Mouse (Mus musculus) midbrain, embryonic 11.5 days (tissue): Measurements from ENCODE around the gene Gm9817. TPM values are rescaled to one million over a fixed set of nuclear protein-coding genes. Genes with fewer than 3 reads are reported as not detected.

Experiments used
- ATAC-seq: fragments of 200-750 bp; cut with Nextera tagmentation; 2 replicates; pipeline ENCODE4 v1.8.0; 2017; ENCODE audit warnings: moderate TSS enrichment, moderate library complexity; ENCODE audit not compliant: low FRiP score
- DNase-seq: peaks from one replicate; pipeline ENCODE4 v3.0.0; 2015; ENCODE audit warnings: low spot score; ENCODE audit errors: missing footprints
- H3K27ac ChIP-seq: fragments of 300-500 bp; sonication (generic); 2 replicates; pipeline ENCODE4 v1.5.1; 2014; ENCODE audit warnings: low read depth, low read length
- H3K27me3 ChIP-seq: fragments of 300-500 bp; sonication (generic); 2 replicates; pipeline ENCODE4 v1.6.1; 2014; ENCODE audit warnings: mild to moderate bottlenecking, low read length, moderate library complexity, mixed read lengths; ENCODE audit not compliant: control insufficient read depth, insufficient read depth
- H3K36me3 ChIP-seq: fragments of 300-500 bp; sonication (generic); 2 replicates; pipeline ENCODE4 v1.6.1; 2014; ENCODE audit warnings: mild to moderate bottlenecking, low read length, moderate library complexity, mixed read lengths; ENCODE audit not compliant: control insufficient read depth, insufficient read depth
- H3K4me1 ChIP-seq: fragments of 300-500 bp; sonication (generic); 2 replicates; pipeline ENCODE4 v1.6.1; 2014; ENCODE audit warnings: low read length; ENCODE audit not compliant: control insufficient read depth, insufficient read depth
- H3K4me2 ChIP-seq: fragments of 300-500 bp; sonication (generic); 2 replicates; pipeline ENCODE4 v1.6.1; 2014; ENCODE audit warnings: mild to moderate bottlenecking, moderate library complexity
- H3K4me3 ChIP-seq: fragments of 300-500 bp; sonication (generic); 2 replicates; pipeline ENCODE4 v1.5.1; 2014; ENCODE audit warnings: low read depth, low read length
- H3K9ac ChIP-seq: fragments of 300-500 bp; sonication (generic); 2 replicates; pipeline ENCODE4 v1.6.1; 2014; ENCODE audit warnings: low read length
- H3K9me3 ChIP-seq: fragments of 300-500 bp; sonication (generic); 2 replicates; pipeline ENCODE4 v1.6.1; 2016; ENCODE audit warnings: low read length; ENCODE audit not compliant: control insufficient read depth
- WGBS: fragments of 180-500 bp; shearing (Covaris S2); extraction: QIAGEN DNeasy Blood & Tissue Kit; methylation state at CpG from one replicate; pipeline ENCODE4 v1.1.7; 2014; 5-methylcytosine and 5-hydroxymethylcytosine counted together
- polyA plus RNA-seq: library from polyadenylated mRNA; unstranded; fragments of >200 nt; fragmentation: Nextera tagmentation; extraction: Ambion mirVana; gene quantifications from 2 replicates; pipeline ENCODE4 v1.2.1, GENCODE M21; 2014

Gene Gm9817
- polyA plus RNA-seq, 1 experiment from 2014 or later: 0.14 TPM

DNA sequence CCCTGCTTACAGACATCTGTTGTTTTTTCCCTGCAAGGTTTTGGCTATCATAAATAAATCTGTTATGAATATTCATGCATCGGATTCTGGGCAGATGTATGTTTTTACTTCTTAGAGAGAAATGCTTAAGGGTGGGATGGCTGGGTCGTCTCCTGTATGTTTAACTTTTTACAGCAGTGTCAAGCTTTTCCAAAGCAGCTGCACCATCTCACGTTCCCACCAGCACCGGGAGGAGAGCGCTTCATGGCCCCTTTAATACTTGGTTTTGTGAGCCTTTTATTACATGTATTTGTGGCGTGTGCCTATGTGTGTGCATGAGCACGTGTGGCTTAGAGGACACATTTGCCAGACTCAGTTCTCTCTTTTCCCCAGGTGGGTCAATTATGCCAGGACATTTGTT lies 37.8 kb upstream of the Gm9817 start:
- no peak overlapping the region for H3K9ac ChIP-seq
- H3K4me3 ChIP-seq: no peak overlapping the region
- WGBS: 89% methylated on average over 7 of the region's 7 CpGs
- H3K27ac ChIP-seq: no peak overlapping the region
- H3K4me1 ChIP-seq: no peaks in the 10 kb centered on the region
- no peak for ATAC-seq
- H3K9me3 ChIP-seq: no peaks in the 10 kb centered on the region
- no peak for DNase-seq
- no peaks in the 10 kb centered on the region for H3K27me3 ChIP-seq
- H3K4me2 ChIP-seq: no peak overlapping the region
- H3K36me3 ChIP-seq: no peaks in the 10 kb centered on the region

DNA sequence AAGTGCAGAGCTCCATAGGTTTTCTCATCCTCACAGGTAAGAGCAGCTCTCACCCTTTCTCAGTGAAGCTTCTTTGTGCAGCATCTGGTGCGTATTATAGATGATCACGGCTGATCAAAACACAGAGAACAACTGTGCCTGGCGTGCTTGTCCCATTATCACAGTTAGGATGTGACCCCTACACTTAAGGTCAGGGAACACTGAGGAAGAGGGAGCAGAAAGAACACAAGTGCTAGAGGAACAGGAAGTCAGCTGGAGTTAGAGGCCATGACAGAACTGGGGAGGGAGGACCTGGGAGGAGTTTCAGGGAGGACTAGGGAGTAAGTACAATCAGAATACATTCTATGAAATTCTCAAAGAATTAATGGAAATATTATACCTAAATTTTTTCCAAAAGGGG lies 35.0 kb upstream of the Gm9817 start:
- Histone ChIP-seq H3K4me1 (no peaks in the 10 kb centered on the region), H3K36me3 (no peaks in the 10 kb centered on the region), H3K4me3 (no peak overlapping the region), H3K27ac (no peak overlapping the region), H3K9me3 (no peaks in the 10 kb centered on the region), H3K4me2 (no peak overlapping the region), H3K27me3 (no peaks in the 10 kb centered on the region), H3K9ac (no peak overlapping the region)
- WGBS: 85% methylated on average over 3 of the region's 3 CpGs
- ATAC-seq: no peak
- no peak for DNase-seq

DNA sequence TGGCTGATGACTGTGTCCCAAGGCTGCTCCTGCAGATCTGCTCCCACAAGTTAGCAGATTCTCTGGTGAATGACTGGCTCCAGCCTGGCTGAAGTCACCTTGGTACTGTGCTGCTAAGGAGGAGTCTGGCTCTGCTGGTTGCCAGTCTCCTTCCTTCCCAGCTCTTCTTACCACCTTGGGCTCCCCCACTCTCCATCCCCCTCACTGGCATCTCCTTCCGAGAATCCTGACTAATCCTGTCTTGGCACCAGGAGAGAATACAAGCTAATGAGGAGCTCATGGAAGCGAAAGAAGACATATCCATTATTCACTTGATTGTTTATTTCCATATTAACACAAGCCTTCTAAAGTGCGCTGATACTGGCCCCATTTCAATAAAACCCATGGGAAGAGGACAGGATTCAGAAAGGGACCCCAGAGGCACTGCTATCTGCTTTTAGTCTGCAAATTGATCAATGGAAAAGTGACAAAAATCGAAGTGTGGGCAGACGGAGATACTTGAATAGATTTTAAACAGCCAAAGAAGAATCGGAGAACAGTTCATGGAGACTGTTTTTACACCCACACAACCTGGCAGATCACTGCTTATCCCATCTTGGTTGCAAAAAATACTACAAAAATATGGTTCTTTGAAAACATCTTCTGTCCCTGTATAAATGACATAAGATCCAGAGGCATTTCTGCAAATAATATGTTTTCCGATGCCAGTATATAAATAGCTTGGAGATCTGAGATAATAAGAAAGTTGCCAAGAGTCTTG lies 29.1 kb upstream of the Gm9817 start:
- no peaks in the 10 kb centered on the region for H3K36me3 ChIP-seq
- WGBS: 84% methylated on average over 7 of the region's 7 CpGs
- DNase-seq: no peak
- no peaks in the 10 kb centered on the region for H3K4me1 ChIP-seq
- no peak overlapping the region for H3K27ac ChIP-seq
- no peak overlapping the region for H3K4me3 ChIP-seq
- no peaks in the 10 kb centered on the region for H3K9me3 ChIP-seq
- no peak overlapping the region for H3K4me2 ChIP-seq
- ATAC-seq: no peak
- no peak overlapping the region for H3K9ac ChIP-seq
- H3K27me3 ChIP-seq: no peaks in the 10 kb centered on the region

GRCm38 (mm10) chr13:45052805-45053204 lies 25.7 kb upstream of the Gm9817 start:
- no peaks in the 10 kb centered on the region for H3K4me1 ChIP-seq
- no peak for DNase-seq

GRCm38 (mm10) chr13:45053843-45054242 lies 24.6 kb upstream of the Gm9817 start:
- Histone ChIP-seq H3K36me3 (no peaks in the 10 kb centered on the region), H3K4me1 (no peaks in the 10 kb centered on the region), H3K4me2 (no peak overlapping the region), H3K4me3 (no peak overlapping the region), H3K9ac (no peak overlapping the region), H3K27ac (no peak overlapping the region), H3K27me3 (no peaks in the 10 kb centered on the region), H3K9me3 (no peaks in the 10 kb centered on the region)
- no peak for DNase-seq
- 90% methylated on average over 3 of the region's 3 CpGs for WGBS
- no peak for ATAC-seq

More at GRCm38 (mm10) chr13:45052805-45053204, 25.7 kb upstream of the Gm9817 start:
- Histone ChIP-seq H3K36me3 (no peaks in the 10 kb centered on the region), H3K27ac (no peak overlapping the region), H3K27me3 (no peaks in the 10 kb centered on the region), H3K9ac (no peak overlapping the region), H3K4me3 (no peak overlapping the region), H3K9me3 (no peaks in the 10 kb centered on the region), H3K4me2 (no peak overlapping the region)
- WGBS: 85% methylated on average over 7 of the region's 7 CpGs
- no peak for ATAC-seq

DNA sequence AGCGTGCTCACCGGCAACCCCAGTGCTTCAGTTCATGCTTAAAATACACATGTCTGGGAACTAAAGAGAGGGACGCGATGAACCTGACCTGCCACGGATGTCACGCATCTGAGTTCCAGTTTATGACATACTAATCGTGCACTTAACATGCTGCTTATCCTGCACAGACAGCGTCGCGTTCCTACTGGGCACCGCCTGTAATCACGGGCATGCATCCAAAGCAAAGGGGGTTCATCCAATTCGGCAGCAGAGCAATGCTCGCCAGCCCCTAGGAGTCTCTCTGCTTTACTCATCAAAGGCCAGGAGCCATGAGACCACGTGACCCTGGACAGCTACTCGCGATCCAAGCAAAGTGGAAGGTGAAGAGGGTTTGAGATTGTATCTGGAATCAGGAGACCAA lies 19.3 kb upstream of the Gm9817 start:
- H3K4me3 ChIP-seq: no peak overlapping the region
- WGBS: 90% methylated on average over 17 of the region's 17 CpGs
- H3K36me3 ChIP-seq: no peaks in the 10 kb centered on the region
- peak; percentile 10 for DNase-seq
- H3K9ac ChIP-seq: no peak overlapping the region
- no peaks in the 10 kb centered on the region for H3K4me1 ChIP-seq
- no peak overlapping the region for H3K4me2 ChIP-seq
- H3K27me3 ChIP-seq: no peaks in the 10 kb centered on the region
- no peaks in the 10 kb centered on the region for H3K9me3 ChIP-seq
- no peak overlapping the region for H3K27ac ChIP-seq
- ATAC-seq: no peak

- ATAC-seq (no peak), DNase-seq (no peak)
- H3K9ac ChIP-seq: no peak overlapping the region
- H3K4me1 ChIP-seq: no peaks in the 10 kb centered on the region
- H3K27ac ChIP-seq: no peak overlapping the region
- H3K4me2 ChIP-seq: no peak overlapping the region
- H3K4me3 ChIP-seq: no peak overlapping the region
- H3K9me3 ChIP-seq: no peaks in the 10 kb centered on the region
- no peaks in the 10 kb centered on the region for H3K27me3 ChIP-seq
- 83% methylated on average over 5 of the region's 5 CpGs for WGBS
- no peaks in the 10 kb centered on the region for H3K36me3 ChIP-seq
These were observed 15.3 kb upstream of the Gm9817 start for GRCm38 (mm10) chr13:45063146-45063545.

GRCm38 (mm10) chr13:45064951-45065350 lies 13.5 kb upstream of the Gm9817 start:
- DNase-seq (no peak), ATAC-seq (no peak)
- Histone ChIP-seq H3K9ac (no peak overlapping the region), H3K9me3 (no peaks in the 10 kb centered on the region), H3K27me3 (no peaks in the 10 kb centered on the region), H3K27ac (no peak overlapping the region), H3K4me3 (no peak overlapping the region), H3K4me1 (no peaks in the 10 kb centered on the region), H3K4me2 (no peak overlapping the region), H3K36me3 (no peaks in the 10 kb centered on the region)
- WGBS: 85% methylated on average over 4 of the region's 4 CpGs

DNA sequence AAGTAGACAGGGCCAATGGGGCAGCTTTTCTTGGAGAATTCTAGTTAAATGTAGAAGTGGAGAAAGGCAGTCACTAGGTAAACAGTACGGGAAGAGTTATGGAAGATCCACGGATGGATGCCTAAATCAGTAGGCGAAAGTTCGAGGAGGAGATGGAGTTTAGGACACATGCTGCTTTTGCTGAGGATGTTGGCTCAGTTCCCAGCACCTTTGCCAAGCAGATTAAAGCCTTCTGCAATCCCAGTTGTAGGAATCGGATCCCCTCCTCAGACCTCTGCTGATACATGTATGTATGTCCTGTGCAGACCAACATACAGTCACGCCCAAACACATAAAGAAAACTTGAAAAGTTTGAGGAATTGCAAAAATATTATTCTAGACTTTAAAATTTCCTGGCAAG lies 8.1 kb upstream of the Gm9817 start:
- no peak overlapping the region for H3K9ac ChIP-seq
- no peaks in the 10 kb centered on the region for H3K9me3 ChIP-seq
- 86% methylated on average over 6 of the region's 6 CpGs for WGBS
- ATAC-seq: no peak
- H3K27me3 ChIP-seq: no peaks in the 10 kb centered on the region
- H3K4me3 ChIP-seq: no peak overlapping the region
- no peak overlapping the region for H3K27ac ChIP-seq
- DNase-seq: no peak
- H3K36me3 ChIP-seq: no peaks in the 10 kb centered on the region
- no peak overlapping the region for H3K4me2 ChIP-seq
- H3K4me1 ChIP-seq: no peaks in the 10 kb centered on the region
